Mouse (Mus musculus) kidney, adult 11 months (tissue): ENCODE measurements around the gene Lpp.

ENCODE experiments used
- DNase-seq: peaks from one replicate; pipeline ENCODE4 v3.0.0; 2022

Lpp gene

GRCm38 (mm10) chr16:24473966-24474365, 80.7 kb downstream of the Lpp start:
- DNase-seq = no peak

DNA sequence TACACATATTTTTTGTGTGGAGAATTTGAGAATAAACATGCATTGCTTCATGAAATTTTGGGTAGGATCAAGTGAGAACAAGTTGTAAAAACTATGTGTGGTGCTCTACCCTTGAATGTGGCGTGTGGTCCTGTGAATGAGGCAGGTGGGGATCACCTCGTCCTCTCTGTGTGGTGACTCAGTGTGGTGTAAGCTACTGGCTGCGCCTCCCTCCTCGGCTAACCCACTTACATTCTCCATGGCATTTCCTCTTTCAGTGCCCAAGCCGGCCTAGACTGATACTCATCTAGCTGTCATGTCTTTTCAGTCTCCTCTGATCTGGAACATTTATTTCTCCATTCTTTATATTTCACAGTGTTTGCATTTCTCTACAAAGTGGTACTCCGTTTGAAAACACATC, 81.5 kb downstream of the Lpp start:
- DNase-seq = no peak

- DNase-seq = no peak
These were observed 82.1 kb downstream of the Lpp start for GRCm38 (mm10) chr16:24475305-24475947.

DNA sequence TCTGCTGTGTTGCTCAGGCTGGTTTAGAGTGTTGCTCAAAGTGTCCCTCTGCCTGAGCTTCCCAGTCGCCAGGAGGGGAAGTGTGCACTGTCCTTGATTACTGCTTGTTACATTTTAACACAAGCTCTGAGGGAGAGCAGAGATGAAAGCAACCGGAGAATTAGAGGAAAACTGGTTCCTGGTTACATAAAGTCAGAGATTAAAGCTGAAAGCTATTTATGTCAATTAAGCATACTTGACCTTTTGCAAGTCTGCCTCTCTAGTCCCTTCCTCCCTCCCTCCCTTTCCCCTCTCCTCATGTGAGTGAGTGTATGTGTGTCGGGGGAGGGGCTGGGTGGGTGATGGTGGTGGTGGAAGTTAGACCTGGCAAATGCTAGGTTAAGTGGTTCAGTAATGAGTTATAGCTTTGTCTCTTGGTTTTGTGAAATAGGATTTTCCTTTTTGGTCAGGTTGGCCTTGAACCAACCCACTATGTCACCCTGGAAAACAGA, 83.6 kb downstream of the Lpp start:
- peak; percentile 64 for DNase-seq

DNA sequence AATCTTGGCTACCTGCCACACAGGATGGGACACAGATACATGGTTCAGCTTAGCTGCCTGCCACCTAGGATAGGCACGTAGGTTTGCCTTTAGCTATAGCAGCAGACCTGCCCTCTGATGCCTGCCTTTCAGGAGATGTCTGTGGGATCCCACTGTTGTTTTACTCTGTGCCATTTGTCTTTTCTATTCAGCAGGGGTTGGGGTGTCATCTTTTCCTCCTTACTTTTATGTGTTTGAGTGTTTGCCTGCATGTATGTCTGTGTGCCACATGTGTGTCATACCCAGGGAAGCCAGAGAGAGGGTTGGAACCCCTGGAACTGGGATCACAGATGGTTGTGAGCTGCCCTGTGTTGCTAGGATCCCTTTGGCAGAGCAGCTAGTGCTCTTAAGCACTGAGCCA, 84.7 kb downstream of the Lpp start:
- DNase-seq = no peak

DNA sequence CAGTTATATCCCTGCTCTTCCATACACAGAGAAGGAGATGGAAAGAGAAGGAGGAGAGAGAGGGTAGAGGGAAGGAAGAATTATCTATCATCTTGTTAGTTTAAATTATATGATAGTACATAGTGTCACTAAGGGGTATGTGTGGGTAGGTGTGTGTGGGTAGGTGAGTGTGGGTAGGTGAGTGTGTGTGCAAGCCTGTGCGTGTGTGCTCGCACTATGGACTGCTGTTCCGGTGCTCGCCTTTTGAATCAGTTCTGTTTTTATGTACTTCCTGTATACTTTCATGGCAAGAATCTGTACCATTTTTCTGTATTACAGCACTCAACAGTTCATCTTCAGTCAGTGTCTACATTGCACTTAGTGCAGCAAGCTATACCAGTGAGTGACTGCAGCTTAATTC, 85.5 kb downstream of the Lpp start:
- DNase-seq = no peak

DNA sequence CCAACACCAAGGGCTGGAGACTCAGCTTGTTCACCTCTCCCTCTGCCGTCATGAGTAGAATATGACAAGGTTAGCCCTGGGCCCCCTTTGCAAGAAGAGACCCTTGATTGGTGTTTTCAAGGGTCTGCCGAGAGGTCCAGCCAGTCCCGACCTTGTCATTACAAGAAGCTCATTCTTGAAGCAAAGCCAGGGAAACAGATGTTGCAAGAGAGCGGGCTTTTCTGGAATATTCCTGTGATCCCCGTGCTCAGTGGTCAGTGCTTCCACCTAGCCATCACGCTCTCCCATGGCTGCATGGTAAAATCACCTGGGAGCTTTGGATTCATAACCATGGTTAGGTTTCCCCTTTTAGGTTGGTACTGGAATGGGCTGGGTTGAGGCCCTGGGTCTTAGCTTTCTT, 89.3 kb downstream of the Lpp start:
- no peak for DNase-seq

DNA sequence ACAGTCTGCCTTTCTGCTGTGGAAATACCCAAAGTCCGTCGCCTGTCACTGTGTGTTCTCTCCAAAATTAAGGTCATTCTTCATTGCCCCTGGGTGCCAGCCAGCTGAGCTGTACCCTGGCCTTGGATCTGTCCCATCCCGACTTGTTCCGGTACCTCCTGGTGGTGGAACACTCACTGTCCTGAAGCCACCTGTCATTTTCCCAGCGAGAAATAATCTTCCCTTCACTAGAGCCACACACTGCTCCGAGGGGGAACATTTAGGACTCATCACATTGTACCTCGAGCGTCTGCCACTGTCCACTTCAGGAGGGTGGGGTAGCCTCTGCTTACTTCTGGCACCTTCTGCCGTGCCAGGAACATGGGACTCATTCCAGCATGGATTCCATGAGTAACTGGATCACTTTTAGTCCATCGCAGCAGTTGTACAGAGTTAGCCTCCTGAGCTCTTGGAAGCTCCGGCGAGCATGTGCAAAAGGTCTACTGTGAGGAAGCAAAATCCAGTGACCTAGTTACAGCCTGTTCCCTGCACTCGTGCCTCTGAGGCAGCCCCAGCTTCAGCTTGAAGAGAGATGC, 90.3 kb downstream of the Lpp start:
- DNase-seq = peak; percentile 72

DNA sequence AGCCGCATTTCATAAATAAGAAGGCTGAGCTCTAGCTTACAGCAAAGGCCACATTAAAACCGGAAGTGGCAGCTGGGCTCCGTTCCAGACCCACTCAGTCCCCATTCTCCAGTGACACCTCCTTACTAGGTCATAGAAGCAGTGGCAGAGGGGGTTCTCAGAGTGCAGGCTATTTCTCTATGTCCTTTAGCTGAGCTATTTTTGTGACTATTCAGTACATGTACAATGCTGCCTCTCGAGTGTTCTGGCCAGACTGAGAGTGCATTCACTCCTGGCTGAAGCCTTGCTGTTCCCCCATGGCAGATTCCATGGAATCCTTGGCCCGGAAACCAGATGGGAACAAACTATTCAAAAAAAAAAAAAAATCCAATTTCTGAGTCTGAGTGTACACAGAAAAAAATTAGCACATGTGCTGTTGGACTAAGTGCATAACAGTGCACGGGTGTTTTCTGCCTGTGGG, 94.5 kb downstream of the Lpp start:
- DNase-seq = peak; percentile 62

- no peak for DNase-seq
These were observed 96.4 kb downstream of the Lpp start for GRCm38 (mm10) chr16:24489516-24490285.

GRCm38 (mm10) chr16:24490751-24491485, 97.6 kb downstream of the Lpp start:
- no peak for DNase-seq

DNA sequence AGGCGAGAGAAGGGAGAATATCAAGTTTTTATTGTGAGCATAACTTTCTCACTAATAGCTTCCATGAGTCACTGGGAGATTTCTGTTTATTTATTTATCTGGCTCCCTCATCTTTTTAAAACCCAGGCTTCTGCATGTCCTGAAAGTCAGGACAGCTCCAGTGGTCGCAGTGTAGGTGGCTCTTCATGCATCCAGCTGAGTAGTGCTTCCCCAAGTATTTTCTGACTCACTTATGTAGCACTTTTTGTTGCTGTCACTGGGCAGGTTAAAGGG, 98.1 kb downstream of the Lpp start:
- DNase-seq = no peak

- DNase-seq = no peak
These were observed 99.1 kb downstream of the Lpp start for GRCm38 (mm10) chr16:24492194-24492940.

DNA sequence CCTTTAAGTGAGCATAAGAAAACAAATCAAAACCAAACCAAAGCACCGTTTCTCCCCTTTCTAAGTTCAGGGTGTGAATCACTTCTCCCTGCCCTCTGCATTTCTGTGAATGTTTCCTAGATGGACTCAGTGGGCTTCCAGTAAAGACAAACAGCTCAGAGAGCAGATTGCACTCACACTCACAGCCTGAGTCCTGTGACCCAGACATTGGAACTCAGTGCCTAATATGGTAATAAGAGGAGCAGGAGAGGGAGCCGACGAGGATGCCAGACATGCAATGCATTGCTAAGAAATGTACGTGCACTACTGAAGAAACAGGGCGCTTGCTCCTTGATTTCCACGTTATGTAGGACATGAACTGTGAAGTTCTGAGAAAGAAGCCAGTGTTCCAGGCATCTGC, 101.2 kb downstream of the Lpp start:
- no peak for DNase-seq

DNA sequence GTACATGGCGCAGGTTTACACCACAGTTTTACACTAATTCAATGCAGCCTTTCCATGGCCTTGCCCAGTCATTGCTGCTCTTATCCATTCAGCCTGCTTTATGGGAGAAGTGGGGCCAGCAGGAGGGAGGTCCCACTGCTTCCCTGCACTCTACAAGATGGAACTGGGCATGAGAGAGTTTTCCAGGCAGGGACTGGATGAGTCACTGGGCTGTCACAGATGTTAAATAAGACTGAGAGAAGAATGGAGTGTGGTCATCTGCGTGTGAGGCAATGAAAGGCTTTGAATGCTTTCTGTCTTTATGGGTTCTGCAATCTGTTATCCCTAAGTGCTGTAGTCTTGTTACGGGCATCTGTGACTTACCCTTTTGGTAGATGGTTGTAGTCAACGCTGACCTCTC, 102.2 kb downstream of the Lpp start:
- no peak for DNase-seq

DNA sequence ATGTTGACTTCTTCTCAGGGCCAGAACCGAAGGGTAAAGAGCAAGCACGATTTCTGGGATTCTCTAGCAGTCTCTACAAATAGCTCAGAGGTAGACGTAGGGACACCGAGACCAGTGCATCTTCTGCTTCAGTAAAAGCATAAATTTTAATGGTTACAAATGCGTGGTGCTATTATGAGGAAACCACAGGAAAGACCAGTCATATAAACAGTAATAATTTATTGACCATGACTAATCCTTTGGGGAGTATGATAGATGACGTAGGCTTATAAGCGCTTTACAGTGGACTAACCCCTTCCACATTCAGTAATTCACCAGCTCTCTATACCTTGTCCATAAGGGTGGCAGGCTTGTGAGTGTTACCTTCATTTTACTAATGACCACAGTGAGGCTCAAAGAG, 103.3 kb downstream of the Lpp start:
- DNase-seq = no peak

- no peak for DNase-seq
These were observed 104.1 kb downstream of the Lpp start for GRCm38 (mm10) chr16:24497413-24497812.

GRCm38 (mm10) chr16:24498103-24498659, 104.9 kb downstream of the Lpp start:
- DNase-seq = no peak

DNA sequence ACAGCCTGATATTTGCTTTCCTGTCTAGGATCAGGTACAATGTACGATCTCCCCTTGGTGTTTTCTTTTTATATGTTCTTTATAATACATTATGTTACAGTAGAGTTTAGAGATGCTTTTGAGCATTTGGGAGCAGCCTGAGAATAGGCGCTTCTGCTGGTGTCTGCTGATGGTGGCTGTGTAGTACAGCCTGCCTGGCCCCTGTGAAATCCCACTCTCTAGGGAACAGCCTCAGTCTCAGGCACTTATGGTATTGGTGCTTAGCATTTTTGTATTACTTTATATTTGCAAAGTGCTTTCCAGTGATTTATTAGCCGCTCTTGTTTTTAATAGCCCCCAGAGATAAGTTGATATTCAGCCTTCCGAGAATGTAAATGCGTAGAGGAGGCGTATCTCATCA, 107.9 kb downstream of the Lpp start:
- DNase-seq = no peak

- DNase-seq = no peak
These were observed 108.5 kb downstream of the Lpp start for GRCm38 (mm10) chr16:24501628-24502294.

GRCm38 (mm10) chr16:24502295-24502823, 109.1 kb downstream of the Lpp start:
- DNase-seq = no peak
